20 mouse cellular contexts compared by ENCODE assay signal in the genomic region with DNA sequence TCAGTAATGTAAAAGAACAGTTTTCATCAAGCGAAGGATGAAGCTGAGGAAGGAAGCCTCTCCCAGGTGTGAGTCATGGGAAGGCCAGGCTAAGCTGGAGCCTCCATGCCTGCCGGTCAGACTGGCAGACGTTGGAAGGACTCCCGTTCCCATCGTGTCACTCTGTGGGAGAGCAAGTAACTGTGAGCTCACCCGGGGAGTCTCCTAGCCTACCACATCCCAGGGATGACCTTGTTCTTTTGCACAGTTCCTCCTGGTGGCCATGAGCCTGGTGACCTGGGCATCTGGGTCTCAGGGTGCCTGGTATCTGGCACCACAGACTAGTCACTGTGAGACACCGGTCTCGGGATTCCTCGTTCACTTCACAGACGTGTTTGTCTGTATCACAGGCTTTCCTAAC.
"Had no signal": no experiment of that assay in that cellular context is flagged by ENCODE, and none has a peak within 500 bp of the region (broad histone marks: within the 10 kb centered on the region; RNA-seq: fewer than 3 reads in every experiment).

No protein-coding gene starts in this region.

- H3K4me3 ChIP-seq: layer of hippocampus, adult 2 months; liver, embryonic 15.5 days; lung, embryonic 15.5 days; megakaryocyte, embryonic 14.5 days; midbrain, embryonic 10.5 days; midbrain, embryonic 13.5 days; myocyte; neural tube, embryonic 13.5 days; stomach, embryonic 15.5 days had no signal

- DNase-seq: kidney, postnatal 25 days; layer of hippocampus, adult 9-11 months; lung, adult 18-20 months; lung, postnatal 10 days; lung, postnatal 36 days; retina, postnatal 1 day; right cerebral cortex, postnatal 25 days; spleen, adult 18-20 months; thymus, adult 18-20 months; thymus, postnatal 36 days had no signal

- H3K27ac ChIP-seq: kidney, postnatal 0 days; layer of hippocampus, adult 2 months; liver, embryonic 15.5 days; lung, embryonic 15.5 days; midbrain, embryonic 10.5 days; midbrain, embryonic 13.5 days; neural tube, embryonic 13.5 days; stomach, embryonic 15.5 days had no signal
